Mouse (Mus musculus) embryonic facial prominence, embryonic 10.5 days (tissue): Measurements from ENCODE around the gene Dennd4c. TPM values are rescaled to one million over a fixed set of nuclear protein-coding genes. Genes with fewer than 3 reads are reported as not detected.

Experiments
- polyA plus RNA-seq: library from polyadenylated mRNA; unstranded; fragments of >200 nt; fragmentation: Nextera tagmentation; extraction: Ambion mirVana; gene quantifications from 2 replicates; pipeline ENCODE4 v1.2.1, GENCODE M21; 2016

Gene Dennd4c
- polyA plus RNA-seq, 1 experiment from 2014 or later: 6.1 TPM

Other genes with a start within 250 kb of the Dennd4c start
- gene Saxo1, start 190.2 kb upstream of the Dennd4c start, polyA plus RNA-seq: not detected in 2 replicates
- gene Rraga, start 172.9 kb upstream of the Dennd4c start, polyA plus RNA-seq: 60.7 and 66.2 TPM in 2 replicates
- gene Haus6, start 136.5 kb upstream of the Dennd4c start, polyA plus RNA-seq: 30.3 and 31.7 TPM in 2 replicates
- gene Plin2, start 78.5 kb upstream of the Dennd4c start, polyA plus RNA-seq: 70.4 and 75.4 TPM in 2 replicates
- 664 and 683 TPM in 2 replicates for gene Rps6, start 108.9 kb downstream of the Dennd4c start, polyA plus RNA-seq
- gene Acer2, start 125.8 kb downstream of the Dennd4c start, polyA plus RNA-seq: 15.1 and 17.0 TPM in 2 replicates